Mouse (Mus musculus) lung, postnatal 0 days (tissue): ENCODE data around the gene Cck.

ENCODE experiments used
- CTCF ChIP-seq: IDR thresholded peaks from 2 replicates; pipeline ENCODE4 v1.5.1; 2016; ENCODE audit warnings: antibody characterized with exemption, mild to moderate bottlenecking
- EP300 ChIP-seq: IDR thresholded peaks from 2 replicates; pipeline ENCODE4 v1.6.1; 2016; ENCODE audit warnings: antibody characterized with exemption, mild to moderate bottlenecking, control low read depth

GRCm38 (mm10) chr9:121526171-121526570 is 30.7 kb upstream of the Cck start:
- TF ChIP-seq CTCF (no peak), EP300 (no peak)
